Mouse (Mus musculus) lung, postnatal 25 days (tissue): ENCODE measurements around the gene Osbpl2.
A peak's percentile ranks its signal among the peaks of the same experiment; 100 is the strongest.

Experiments used
- DNase-seq: peaks from one replicate; pipeline ENCODE4 v3.0.0; 2022; ENCODE audit warnings: low spot score

Gene Osbpl2

DNA sequence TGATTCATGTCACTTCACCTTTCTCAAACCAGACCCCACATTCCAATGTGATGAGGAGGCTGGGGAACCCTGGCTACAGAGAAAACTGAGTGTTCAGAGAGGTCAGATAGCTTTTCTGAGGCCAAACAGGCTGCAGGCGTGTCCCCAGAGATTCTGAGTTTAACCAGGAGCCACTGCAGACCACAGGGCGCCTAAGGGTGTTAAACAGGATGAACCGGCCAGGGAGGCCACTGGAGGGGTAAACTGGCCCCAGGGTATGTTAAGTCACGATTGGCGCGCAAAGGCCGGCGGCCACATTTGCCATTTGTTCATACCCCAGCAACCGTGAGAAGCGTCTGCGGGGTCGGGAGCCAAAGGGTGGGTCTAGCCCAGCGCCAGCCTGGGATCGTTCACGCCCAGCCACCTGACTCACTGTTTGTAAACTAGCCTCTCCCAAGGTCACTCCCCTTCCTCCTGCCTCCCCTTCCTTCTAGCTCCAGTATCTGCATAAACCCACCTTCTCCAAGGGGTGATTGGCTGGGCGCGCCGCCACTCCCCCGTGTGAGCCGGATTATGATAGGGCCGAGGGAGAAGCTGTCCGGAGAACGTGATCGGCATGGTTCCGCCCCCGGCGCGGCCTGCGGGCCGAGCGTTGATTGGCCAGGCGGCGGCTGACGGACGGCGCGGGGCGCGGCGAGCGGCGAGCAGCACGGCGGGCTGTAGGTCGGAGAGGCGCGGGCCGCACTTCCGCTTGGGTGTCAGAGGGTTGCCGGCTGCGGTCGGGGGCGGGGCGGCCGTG lies at the start of gene Osbpl2:
TSS of gene Osbpl2 (plus strand) at position 646 of the 778 bp plus-strand sequence.
- peak; percentile 100 for DNase-seq

DNA sequence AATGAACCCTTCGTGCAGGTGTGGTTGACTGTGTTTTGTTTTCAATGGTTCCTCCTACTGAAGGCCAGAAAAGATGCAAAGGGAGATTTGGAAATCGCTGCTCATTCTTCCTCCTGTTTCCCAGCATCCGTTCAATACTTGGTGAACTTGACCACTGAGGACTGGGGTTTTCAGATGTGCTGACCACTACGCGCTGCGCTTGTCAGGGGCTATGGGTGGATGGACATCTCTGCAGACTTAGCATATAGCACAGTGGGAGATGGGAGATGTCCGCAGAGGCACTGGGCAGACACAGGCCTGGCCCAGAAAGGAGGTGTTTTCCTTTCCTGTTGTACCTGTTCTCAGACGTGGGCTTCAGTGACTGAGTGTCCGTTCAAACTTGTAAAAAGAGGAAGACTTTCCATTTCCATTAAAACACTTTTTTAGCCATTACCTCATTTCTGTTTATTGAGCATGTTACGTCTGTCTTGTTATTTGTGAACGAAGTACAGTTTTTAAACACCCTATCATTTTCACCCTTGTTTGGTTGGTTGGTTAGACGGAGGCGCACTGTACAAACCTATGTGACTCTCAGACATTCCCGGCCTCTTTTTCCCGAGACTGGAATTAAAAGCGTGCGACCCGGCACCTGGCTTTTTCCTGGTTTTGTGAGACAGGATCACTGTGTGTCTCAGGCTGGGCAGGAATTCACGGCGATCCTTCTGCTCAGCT lies 49.2 kb upstream of the Osbpl2 start:
- no peak for DNase-seq

GRCm38 (mm10) chr2:180070481-180071453 lies 48.3 kb upstream of the Osbpl2 start, which contains the start of gene Mtg2:
Gene Mtg2, plus strand, starts transcription at chr2:180070588.
- DNase-seq: peak; percentile 95

GRCm38 (mm10) chr2:180071671-180072070 lies 47.4 kb upstream of the Osbpl2 start:
- no peak for DNase-seq

GRCm38 (mm10) chr2:180072886-180073285 lies 46.2 kb upstream of the Osbpl2 start:
- no peak for DNase-seq

DNA sequence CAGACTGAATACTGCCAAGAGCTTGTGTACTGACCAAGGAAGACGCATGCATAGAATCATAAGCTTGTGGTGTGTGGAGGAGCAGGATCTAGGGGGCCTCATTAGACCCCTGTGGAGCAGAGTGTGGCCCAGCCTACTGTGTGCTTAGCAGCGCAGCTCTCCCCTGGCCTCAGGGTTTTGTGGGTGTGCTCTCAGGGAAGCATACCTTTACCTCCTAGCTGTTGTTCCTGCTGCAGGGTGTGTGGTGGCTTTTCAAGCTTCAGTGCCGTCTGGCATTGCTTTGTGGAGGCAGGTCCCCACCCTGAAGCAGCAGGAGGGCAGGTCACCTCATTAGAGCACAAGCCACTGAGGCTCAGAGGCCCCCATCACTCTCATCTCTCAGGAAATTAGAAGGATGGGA lies 41.5 kb upstream of the Osbpl2 start:
- no peak for DNase-seq

- peak; percentile 48 for DNase-seq
Measured at GRCm38 (mm10) chr2:180080680-180081079, 38.4 kb upstream of the Osbpl2 start.

DNA sequence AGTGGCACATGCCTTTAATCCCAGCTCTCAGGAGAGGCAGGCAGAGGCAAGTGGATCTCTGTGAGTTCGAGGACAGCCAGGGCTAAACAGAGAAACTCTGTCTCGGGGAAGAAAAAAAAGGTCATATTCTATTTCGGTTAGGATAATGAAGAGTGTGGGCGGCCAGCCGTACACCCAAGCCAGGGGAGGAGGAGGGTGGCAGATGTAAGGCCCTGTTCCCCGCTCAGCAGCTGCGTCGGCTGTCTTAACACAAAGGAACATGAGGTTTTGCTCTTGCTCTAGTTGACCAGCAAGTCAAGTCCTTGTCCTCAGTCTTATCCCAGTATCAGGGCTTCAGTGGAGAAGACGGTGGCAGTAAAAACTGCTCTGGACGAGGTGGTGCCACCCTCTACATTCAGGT lies 36.0 kb upstream of the Osbpl2 start:
- no peak for DNase-seq

GRCm38 (mm10) chr2:180084565-180084964 lies 34.5 kb upstream of the Osbpl2 start:
- no peak for DNase-seq

DNA sequence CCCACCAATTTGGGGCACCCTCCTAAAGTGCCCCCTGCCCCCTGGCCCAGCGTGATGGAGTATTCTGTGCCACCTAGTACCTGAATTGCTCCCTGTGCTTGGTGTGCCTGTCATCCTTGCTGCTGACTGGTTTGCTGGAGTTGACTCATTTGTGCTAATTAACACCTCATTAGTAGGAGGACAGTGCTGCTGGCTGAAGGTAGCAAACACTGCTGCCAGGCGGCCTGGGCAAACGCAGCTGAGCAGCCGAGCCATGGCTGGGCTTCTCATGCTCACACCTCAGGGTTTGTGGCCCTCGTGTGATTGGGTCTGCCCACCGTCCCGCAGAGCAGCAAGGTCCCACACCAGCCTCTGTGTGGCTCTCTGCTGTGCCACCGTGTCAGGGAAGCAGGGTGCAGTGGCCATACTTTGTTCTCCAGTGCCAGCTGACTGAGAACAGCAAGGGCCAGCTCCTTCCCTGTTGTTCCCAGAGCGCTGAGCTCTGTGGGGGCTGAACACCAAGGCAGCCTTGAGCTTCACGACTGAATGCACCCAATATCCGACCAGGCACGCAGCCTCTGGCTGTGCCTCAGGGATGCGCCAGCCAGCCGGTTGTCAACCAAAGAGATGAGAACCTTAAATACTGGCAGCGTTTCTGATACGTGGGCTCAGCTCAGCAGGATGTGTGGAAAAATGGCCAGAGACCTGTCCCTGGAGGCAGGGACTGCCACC lies 33.0 kb upstream of the Osbpl2 start:
- DNase-seq: no peak

DNA sequence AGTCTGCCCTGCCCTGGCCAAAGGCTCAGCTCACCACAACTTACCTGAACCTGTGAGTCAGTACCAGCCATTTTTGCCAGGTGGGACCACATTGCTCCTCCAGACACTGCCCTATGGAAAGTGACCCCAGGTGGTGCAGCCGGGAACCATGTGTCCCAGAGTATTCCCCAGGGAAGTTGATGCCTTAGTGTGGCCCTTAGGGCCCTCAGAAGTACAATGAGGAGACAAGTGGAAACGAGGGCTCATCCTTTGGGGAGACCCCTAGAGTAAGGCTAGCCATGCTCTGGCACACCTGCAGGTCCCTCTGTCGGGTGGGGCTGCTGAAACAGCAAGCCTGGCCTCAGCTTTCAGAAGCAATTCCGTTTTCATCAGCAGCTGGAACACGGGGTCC lies 32.5 kb upstream of the Osbpl2 start:
- DNase-seq: no peak

- no peak for DNase-seq
Measured at GRCm38 (mm10) chr2:180087472-180087871, 31.6 kb upstream of the Osbpl2 start.

GRCm38 (mm10) chr2:180090285-180090684 lies 28.8 kb upstream of the Osbpl2 start:
- DNase-seq: no peak

- DNase-seq: no peak
Measured at GRCm38 (mm10) chr2:180095711-180096110, 23.4 kb upstream of the Osbpl2 start.

- no peak for DNase-seq
Measured at GRCm38 (mm10) chr2:180097585-180097984, 21.5 kb upstream of the Osbpl2 start.

- DNase-seq: no peak
Measured at GRCm38 (mm10) chr2:180098167-180098566, 20.9 kb upstream of the Osbpl2 start.

DNA sequence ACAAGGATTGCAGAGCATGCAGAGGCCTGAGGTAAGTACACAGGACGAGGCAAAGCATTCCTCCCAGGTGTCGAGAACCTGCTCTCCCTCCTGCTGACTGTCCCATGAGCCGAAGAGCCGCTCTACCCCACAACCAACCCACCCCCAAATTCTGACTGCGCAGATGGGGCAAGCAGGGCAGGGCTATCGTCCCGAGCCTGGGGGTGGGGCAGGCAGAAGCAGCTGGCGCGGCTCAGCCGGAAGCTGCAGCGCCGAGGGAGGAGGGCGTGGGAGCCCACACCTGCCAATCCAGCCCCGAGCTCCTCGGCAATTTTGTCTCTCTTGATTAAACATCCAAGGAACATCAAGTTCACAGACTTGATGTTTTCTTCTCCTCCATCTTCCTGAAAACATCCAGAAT lies 19.6 kb upstream of the Osbpl2 start:
- DNase-seq: no peak

GRCm38 (mm10) chr2:180103151-180103977 lies 15.7 kb upstream of the Osbpl2 start:
- DNase-seq: no peak

DNA sequence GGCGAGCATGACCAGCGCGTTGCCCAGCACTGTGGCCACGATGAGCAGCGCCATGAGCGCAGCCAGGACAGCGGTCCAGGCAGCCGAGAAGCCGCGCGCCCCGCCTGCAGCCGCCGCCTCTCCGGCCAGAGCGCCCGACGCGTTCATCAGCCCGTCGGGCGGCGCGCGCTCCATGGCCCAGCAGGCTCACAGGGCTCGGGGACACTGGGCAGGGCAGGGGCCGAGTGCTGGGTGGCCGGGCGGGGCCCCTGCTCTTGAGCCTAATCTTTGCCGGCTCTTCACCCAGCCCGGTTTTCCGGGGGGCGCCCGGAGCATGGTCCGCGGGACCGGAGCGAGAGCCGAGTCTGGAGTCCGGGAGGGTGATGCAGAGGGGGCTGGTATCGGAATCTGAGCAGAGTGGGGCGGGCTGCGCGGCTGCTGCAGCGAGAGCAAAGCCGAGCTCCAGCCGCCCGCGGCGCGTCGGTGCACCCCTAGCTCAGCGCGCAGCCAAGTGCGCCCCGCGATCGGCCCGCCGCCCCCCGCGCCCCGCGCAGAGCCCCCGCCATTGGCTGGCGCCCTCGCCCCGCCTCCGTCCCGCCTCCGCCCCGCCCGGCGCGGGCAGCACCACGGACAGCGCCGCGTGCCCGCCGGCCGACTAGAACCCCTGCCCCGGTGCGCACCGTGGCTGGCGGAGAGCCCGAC lies 15.0 kb upstream of the Osbpl2 start, which contains the start of gene Hrh3:
TSS of gene Hrh3 (minus strand) at position 511 of the 681 bp plus-strand sequence.
- peak; percentile 71 for DNase-seq
